Mouse (Mus musculus): ENCODE measurements at regions not wholly inside any gene's neighbourhood (a gene's known extent, or its start where the extent isn't known, plus 50 kb on each side); places are given as distances from the start of the nearest gene placed in this dataset.

DNA sequence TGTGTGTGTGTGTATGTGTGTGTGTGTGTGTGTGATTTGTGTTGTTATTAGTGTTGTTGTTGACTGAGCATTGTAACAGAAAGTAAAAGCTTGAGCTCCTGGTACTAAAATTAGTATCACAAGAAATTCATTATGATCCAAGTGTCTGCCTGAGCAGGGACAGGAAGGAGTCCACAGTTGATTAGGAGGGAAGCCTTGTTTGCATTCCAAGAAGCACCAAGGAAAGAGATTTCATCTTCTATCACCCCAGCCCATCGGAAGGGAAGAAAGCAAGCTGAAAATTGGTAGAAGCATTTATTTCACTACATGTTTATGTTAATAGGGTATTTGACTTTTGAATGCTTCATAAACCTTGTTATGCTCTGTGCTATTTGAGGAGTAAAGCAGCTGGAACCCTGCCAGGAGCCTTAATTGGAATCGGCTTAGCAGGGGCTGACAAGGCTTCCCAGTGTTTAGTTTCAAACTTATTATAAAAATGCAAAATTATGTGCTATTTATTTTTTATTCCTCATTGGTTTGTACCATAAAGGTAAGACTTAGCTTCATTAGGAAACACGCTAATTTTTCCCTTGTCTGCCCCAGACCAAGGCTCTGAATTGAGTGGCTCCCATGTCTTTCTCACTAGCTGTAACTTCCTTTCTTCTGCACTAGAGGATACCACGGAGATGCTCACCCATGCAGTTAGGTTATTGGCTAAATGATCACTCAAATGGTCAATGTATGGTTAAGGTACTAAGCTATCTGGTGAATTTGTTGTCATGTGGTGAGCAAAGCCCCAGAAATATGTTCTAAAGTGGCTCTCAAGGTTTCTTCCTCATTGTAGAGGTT, 318.6 kb downstream of the Serpinb8 start:
- no peak for ATAC-seq (replicated peaks; ENCODE audit: poor library complexity)

DNA sequence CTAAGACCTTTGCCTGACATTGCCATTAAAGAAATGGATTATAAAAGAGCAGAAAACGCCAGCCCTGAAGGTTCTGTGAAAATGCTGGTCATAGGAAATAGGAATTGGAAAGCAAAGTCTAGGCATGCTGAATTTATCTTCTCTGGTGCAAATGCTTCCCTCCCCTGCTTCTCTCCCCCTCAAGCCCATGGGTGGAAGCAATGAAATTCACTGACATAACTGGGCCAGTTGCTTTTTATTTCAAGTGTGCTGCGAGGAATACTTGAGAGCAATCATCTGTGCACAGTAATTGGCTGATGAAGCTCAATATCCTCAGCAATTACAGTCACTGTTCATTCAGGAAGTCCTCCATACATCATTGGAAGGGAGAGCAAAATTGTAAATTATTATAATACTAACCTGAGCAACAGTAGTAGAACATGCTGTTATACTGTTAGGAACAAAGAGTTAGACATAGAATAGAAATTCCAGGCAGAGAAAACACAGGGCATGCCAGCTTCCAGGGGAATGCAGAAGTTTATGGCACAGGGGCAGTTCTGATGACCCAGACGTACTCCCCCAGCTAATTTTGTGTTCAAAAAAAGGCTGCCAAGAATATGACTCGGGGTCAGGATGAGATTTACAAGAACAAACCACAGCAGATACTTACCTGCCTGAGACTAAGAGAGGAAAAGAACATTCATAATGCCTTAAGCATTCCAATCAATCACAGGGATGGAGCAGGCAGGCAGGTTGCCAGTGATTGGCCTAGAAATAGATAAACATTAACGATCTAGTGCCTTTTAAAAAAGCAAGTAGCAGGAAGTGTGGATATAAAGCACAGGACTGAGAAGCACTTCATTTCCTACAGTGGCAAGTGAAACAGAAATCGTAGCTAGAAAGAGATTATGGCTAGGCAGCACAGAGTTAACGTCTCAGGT, 325.1 kb downstream of the Serpinb8 start:
- ATAC-seq (replicated peaks; ENCODE audit: poor library complexity) = no peak

DNA sequence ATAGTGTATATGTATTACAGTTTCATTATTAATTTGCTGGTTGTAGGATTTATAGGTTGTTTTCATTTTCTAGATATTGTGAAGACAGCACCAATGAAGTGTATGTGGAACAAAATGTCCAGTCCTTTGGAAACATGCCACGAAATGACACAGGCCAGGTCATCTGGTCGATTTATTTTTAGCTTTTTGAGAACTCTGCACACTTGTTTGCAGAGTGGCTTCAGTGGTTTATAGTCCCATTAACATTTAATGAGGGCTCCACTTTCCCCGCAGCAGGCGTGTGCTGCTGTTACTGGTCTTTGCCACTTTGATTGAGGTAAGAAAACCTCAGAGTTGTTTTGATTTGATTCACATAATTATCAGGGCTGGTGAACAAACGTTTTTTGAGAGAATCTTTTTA, 327.2 kb downstream of the Serpinb8 start:
- ATAC-seq (replicated peaks; ENCODE audit: poor library complexity) = no peak

DNA sequence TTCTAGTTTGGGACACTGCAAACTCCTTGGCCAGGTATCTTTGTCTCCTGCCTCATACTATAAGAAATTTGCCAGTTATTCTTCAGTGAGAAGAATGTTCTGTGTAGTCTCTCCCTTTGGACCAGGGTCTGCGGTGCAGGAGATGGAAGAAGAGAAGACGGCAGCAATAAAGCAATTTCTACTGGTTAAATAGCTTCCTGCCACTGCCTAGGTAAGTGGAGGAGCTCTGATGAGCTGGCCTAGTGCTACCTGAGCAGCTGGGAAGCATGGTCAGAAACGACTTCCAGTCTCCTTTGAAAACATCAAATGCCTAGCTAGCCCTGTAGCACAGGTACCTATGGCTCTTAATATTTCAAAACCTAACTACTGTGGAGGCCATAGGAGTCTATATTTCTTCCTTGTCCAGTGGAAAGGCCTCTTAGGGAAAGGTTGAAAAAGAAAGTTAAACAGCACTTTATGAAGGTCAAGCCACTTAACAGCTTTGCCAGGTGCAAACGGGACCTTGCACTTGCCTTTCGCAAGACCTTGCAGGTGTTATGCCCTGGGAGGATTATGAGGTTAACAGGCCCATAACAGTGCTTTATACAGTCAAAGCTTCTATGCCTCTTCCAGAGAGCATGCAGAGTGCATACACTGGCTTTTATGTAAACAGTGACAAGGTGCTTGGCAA, 351.9 kb downstream of the Serpinb8 start:
- no peak for ATAC-seq (replicated peaks; ENCODE audit: poor library complexity)

DNA sequence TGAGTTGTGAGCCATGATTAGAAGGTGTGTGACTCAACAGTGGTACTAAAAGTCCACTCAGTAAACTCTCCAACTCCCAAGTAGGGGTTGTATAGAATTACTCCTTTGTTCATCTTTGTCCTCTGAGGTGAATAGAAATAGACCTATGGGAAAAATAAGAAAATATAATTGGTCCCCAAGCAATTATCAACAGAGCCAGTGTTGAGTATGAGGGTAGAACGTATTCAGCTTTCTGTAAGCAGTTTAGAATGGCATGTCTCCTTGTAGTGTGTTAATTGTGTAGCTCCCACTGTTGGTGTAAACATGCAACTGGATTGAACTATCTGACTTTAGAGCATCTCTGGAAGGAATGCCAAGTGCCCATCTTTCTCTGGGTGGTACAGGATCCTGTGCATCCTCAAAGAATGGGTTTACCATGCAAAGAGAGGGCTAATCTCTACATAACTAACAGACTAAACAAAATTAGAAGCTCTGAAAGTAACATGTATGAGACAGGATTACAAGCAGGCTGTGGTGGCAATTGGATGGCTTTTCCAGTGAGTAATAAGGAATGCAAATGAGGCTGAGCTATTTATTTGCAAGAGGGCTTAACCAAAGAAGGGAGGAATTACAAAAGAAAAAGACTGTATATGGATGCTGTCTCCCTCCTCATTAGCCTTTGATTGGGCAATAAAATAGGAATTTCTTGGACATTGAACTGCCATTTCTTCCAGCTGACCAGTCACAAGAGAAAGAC, 356.6 kb downstream of the Serpinb8 start:
- ATAC-seq (replicated peaks; ENCODE audit: poor library complexity) = no peak

DNA sequence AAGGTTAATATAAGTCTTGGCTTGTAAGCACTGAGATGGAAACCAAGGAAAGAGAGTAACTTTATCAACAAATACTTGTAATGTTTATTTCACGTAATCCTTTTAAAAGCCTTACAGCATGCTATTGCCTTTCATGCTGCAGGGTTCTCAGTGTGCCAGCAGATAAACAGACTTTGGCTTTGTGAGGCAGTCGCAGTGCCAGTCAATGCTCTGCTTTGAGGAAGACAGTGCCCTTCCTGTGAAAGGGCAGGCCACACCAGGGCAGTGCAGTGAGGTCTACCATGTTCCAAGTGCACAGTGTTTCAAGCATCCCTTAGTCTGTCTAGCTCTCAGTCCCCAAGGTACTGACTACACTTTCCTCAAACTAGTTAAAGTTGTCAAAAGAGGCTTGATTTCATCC, 360.6 kb downstream of the Serpinb8 start:
- ATAC-seq (replicated peaks; ENCODE audit: poor library complexity) = no peak

DNA sequence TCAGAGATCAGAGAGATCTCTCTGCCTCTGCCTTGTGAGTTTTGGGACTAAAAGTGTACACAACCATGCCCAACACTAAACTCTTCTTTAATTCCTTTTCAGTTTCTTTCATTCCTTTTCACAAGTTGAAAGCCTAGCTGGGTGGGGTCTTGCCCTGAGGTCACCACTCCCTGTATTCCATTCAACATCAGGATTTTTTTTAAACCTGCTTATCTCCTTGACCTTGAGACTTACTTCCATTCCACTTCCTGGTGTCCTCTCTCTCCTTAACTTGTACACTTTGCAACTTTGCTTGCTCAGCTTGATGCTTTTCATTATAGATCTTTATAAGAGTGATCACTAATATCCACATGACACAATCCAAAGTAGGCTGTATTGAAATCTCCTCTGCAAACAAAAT, 371.2 kb downstream of the Serpinb8 start:
- no peak for ATAC-seq (replicated peaks; ENCODE audit: poor library complexity)

DNA sequence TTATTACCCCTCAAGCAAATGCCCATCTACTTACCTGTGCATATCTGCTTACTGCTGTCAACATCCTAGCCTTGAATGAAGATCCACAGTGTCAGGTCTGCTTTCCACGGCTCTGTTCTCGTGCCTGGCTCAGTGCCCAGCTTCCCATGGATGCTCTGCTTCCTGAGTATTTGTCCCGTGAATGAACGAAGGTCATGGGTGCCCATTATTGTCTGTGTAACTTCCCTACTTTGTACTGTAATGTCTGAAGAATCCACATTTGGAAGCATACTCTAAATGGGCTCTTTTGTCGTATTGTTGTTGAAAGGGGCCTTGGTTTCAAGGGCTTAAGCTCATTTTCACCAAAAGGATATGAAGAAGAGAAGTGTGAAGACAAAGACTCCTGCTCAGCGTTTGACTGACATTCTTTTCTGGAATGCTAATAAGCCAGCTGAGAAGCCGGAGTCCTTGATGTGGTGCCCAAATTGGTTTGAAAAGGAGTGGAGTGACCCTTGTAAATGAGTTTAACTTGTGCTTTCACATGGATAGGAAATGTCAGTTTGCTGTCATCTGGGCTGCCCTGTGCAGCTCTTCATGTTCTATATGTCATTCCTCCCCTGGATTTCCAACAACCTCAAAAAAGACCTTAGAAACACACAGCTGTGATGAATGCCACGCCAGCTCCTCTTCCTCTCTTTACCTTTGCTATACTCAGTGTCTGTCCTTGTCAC, 386.0 kb downstream of the Serpinb8 start:
- ATAC-seq (replicated peaks; ENCODE audit: poor library complexity) = no peak

DNA sequence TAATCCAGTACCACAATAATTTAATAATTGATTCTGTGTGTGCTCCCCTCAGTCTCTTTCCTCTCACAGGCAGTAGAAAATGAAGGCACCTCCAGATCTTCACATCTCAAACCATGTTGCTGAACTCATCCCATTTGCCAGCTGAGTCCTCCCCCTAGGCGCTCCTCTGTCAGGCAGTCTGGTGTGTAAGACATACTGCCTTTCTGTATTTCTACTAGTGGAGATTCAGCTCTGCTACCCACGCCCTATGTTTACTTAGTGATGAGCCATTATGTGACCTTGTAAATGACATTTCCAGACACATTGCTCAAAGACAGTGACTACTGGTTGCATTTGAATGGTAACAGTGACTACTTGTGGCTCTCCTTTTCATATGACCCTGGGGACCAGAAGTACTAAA, 387.9 kb downstream of the Serpinb8 start:
- no peak for ATAC-seq (replicated peaks; ENCODE audit: poor library complexity)

DNA sequence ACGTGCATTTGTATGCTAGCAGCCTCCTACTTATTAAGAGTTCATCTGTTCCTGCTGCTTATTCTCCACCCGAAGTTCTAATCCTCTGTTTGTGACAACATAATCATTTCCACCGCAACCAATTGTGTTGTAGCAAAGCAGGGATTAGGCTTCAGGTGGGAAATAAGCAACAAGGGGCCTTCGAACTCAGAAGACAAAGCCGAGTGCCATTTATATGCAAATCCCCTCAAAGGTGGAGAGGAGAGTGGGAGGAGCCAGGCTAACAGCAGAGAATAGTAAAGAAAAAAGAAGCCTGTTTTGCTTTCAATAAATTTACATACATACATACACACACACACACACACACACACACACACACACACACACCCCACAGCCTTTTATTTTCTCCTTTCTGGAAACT, 388.6 kb downstream of the Serpinb8 start:
- no peak for ATAC-seq (replicated peaks; ENCODE audit: poor library complexity)

DNA sequence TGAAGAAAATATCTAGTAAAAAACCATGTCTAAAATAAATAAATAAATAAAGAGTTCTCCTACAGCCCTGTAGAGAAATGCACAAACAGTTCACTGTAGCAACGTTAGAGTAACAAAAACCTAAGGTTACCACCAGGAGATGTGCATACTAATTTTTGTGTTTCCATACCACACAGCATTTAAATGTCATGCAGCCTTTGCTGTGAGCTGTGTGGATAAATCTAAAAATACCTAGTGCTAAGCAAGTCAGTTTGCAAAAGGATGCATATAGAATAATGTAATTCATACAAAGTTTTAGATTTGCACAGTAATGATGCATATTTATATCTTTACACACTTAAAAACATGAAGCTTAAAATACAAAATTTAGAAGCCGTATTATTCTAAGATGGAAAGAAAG, 395.8 kb downstream of the Serpinb8 start:
- ATAC-seq (replicated peaks; ENCODE audit: poor library complexity) = no peak

DNA sequence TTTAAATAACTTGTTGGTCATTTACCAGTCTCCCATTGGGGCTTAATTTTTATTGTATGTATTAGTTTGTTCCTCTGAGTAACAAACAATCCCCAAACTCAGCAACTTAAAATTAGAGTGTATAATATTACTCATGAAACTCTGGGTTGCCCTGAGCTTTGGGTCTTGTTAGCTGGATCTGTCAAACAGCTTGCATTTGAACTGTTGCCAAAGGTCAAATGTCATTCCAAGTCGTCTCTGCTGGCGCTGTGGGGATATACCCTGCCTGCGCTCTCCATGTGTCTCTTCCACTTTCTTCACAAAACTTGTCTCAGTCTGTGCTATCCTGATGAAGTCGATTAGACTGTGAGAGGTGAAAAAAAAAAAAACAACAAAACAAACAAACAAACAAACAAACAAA, 398.3 kb downstream of the Serpinb8 start:
- ATAC-seq (replicated peaks; ENCODE audit: poor library complexity) = no peak

DNA sequence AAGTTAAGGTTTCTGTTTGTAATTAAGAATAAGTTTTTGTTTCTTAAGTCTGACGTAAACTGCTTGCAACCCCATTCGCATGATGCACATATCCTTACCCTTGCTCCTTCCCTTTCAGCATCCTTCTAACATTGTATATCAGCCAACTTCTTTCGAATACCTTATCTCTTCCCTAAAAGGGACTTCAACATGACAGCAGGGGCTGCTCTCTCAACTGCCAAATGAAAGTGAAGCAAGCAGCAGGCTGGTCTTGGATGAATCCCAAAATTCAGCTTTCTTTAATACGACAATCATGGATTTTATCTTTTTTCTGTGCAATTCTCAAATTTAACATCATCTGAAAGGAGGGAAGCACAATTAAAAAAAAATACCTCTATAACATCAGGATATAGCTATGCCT, 403.2 kb downstream of the Serpinb8 start:
- ATAC-seq (replicated peaks; ENCODE audit: poor library complexity) = no peak

DNA sequence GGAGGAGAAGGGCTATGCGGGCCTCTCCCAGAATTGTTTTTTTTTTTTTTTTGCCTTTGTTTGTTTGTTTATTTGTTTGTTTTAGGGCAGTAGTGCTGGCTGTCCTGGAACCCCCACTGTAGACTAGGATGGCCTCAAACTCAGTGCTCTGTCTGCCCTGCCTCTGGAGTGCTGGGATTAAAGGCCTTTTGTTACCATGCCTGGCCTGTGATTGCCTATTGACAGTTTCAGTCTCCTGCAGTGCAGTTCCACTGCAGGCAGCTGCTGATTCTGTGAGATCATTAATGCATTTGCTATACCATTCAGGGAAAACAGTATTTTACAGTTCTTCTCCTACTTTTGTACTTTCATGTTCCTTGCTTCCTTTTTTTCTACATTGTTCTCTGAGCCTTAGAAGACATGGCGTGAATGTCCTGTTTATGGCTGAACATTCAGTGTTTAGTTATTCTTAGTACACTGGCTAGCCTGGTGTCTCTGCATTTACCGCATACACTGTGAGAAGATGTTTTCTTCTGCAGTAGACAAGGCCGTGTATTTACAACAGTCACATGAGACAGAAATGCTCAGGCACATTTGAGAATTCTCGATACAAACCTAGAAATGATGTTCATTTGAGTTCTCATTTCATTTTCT, 434.0 kb downstream of the Serpinb8 start:
- no peak for ATAC-seq (replicated peaks; ENCODE audit: poor library complexity)

DNA sequence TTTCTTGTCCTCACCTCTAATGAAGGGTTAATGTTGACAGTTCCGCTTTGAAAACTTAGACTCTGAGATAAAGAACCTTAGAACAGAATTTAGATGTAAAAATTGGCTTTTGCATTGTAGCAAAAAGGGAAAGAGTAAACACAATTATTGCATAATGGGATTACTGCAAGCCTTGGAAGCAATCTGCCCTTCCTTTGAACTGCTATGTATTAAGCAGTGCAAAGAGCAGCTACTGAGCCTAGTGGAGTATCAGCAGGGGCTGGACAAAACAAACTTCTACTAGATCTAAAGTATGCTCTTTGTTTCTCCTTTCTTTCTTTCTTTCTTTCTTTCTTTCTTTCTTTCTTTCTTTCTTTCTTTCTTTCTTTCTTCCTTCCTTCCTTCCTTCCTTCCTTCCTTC, 434.9 kb downstream of the Serpinb8 start:
- ATAC-seq (replicated peaks; ENCODE audit: poor library complexity) = no peak

DNA sequence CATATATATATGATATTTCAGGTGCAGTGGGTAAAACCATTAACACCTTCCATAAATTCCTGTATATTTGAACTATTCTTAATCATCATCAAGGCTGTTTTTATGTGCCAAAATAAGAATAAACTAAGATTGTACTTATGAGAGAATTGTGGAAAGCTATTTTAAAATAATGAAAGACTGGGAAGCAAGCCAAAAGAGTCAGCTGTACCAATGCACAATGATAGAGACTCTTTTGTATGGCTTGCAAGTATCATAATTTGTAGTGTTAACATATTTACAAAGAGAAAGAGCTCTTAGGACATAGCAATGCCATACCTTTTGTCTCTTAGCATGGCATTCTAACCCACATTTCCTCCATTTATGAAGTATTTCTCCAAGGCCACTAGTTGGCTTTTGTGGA, 436.7 kb downstream of the Serpinb8 start:
- ATAC-seq (replicated peaks; ENCODE audit: poor library complexity) = no peak

DNA sequence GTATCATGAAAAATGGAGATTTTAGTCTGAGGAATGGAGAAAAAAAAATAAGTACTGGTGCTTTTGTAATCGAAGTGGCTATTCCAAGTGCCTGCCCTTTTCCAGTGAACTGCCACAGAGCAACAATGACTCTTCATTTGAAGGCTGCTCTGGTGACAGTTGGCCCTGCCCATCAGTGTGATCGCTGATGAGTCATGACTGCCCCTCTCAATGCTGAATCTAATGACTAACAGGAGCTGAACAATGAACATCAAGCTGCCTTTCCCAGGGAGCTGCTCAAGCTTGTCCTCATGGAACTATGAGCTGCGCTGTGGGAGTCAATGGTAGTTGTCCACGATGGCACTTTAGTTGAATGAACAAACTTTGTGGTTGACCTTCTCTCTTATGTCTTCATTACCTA, 456.4 kb downstream of the Serpinb8 start:
- no peak for ATAC-seq (replicated peaks; ENCODE audit: poor library complexity)

DNA sequence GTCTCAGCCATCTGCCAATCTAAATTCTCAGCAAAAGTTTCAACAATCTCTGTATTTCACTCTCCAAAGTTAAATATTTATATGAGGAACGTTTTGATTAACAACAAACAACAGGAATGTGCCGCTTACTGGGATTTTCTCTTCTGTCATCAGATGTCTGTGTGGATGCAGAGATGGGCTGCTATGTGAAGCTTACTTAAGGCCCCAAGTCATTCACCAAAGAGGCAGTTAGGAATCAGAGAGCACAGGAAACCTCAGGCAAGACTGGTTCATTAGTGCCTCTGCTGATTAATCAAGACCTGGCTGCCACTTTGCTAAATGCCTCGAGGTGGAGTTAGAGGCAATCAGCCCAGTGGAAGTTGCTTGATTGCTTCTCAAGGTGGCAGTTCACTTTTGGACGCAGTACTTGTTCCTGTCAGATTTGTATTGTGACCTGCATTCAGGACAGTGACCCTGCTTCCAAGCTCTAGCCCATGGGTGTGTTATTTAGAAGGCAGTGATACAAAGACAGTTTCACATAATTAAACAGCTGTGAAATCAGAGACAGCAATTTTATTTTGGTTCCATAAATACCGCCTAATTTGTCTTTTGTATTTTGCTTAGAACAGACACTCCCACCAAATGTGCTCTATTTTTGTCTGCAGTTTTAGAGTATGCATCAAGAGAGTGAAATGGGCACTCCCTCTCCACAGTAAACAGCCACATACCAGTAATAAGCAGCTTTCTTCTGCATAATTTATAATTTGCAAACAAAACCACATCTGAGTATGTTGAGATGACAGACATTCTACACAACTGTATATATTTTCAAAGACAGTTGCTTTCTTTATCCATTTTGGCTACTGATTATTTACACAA, 457.3 kb downstream of the Serpinb8 start:
- ATAC-seq (replicated peaks; ENCODE audit: poor library complexity) = no peak

DNA sequence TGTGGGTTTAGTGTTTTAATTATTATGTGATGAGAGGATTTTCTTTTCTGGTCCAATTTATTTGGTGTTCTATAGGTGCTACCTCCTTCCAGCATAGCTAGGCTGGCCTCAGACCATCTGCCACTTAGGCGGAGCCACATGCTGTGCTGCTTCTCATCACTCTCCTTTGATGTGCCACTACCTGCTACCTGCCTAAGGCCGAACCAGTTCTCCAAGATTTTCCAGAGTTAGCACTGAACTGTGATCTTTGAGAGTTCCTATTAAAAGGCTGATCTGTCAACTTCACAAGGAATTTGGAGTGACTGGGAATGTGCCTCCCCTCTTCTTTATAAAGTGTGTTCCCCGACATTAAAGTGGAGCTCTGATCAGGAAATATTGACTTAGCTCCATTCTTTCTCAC, 504.8 kb downstream of the Serpinb8 start:
- ATAC-seq (replicated peaks; ENCODE audit: poor library complexity) = no peak

Measured in megakaryocyte progenitor cell, adult 5-6 weeks (primary cell).